Mouse (Mus musculus): ENCODE data around the gene Prkag3. TPM values are rescaled to one million over a fixed set of nuclear protein-coding genes. Genes with fewer than 3 reads are reported as not detected.

Prkag3 gene
- polyA plus RNA-seq, 1 experiment from 2014 or later = 1.8 TPM

DNA sequence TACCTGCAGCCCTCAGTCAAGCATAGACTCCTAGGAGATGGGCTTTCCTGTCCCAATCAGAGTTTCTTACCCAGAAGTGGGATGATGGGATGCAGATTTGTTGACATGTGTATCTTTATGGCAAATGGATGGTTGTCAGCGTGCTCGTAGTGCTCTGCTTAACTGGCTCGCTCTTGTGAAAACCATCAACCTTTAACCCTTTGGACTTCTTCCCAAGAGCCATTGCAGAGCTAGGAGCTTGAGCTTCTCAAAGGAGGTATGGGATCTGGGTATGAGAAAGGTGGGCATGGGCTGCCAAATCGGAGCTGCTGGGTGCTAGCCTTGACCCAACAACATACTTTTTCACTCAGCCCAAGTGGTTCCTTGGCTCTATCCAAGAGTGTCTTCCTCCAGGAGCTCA is 53.2 kb downstream of the Prkag3 start:
- Histone ChIP-seq H3K27ac (ENCODE audit: low read length) (no peak overlapping the region), H3K27me3 (ENCODE audit: control insufficient read depth, insufficient read depth, low read length) (no peaks in the 10 kb centered on the region), H3K36me3 (ENCODE audit: control insufficient read depth, insufficient read depth, low read length) (peaks cover 34% of the 10 kb centered on the region), H3K9ac (ENCODE audit: low read length) (no peak overlapping the region), H3K4me3 (replicated peaks; ENCODE audit: low read length) (no peak overlapping the region), H3K9me3 (replicated peaks; ENCODE audit: control insufficient read depth, low read length) (no peaks in the 10 kb centered on the region), H3K4me2 (ENCODE audit: low read depth, low read length) (no peak overlapping the region), H3K4me1 (ENCODE audit: control insufficient read depth, insufficient read depth, low read length) (no peaks in the 10 kb centered on the region)
- no peak for ATAC-seq (ENCODE audit: insufficient read depth, low FRiP score)
- 90% methylated on average over 4 of the region's 4 CpGs for WGBS

DNA sequence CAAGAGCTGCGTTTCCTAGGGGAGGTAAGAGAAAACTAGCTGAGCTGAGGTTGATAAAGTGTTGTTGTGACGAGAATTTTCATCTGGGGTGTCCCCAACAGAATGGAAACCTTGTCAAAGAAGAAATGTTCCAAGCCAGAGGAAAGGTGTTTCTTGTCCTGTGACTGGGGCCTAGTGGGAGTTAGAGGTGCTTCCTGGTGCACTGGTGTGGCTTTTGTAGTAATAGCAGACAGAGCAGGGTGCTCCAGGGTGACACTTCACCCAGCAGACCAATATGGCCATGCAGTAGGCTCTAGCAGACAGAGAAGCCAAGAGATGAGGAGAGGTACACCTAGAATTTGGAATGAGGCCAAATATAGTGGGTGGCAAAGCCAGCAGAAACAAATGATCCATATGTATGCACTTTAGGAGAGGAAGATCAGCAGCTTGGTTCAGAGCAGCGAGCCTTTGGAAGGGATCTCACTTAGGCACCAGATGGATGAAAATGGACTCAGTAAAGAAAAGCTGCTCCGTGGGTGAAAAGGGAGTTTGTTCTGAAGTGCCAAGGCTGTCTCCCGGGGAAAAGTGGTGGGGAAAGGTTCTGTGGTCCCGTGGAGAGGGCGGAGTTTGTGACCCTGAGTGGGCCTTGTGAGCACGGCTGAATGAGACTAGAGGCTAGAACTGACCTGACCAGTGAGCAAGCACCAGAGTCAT is 55.0 kb downstream of the Prkag3 start:
- 89% methylated on average over 8 of the region's 8 CpGs for WGBS
- Histone ChIP-seq H3K4me1 (ENCODE audit: control insufficient read depth, insufficient read depth, low read length) (no peaks in the 10 kb centered on the region), H3K36me3 (ENCODE audit: control insufficient read depth, insufficient read depth, low read length) (peaks cover 48% of the 10 kb centered on the region), H3K4me3 (replicated peaks; ENCODE audit: low read length) (no peak overlapping the region), H3K9ac (ENCODE audit: low read length) (no peak overlapping the region), H3K27me3 (ENCODE audit: control insufficient read depth, insufficient read depth, low read length) (no peaks in the 10 kb centered on the region), H3K9me3 (replicated peaks; ENCODE audit: control insufficient read depth, low read length) (no peaks in the 10 kb centered on the region), H3K4me2 (ENCODE audit: low read depth, low read length) (no peak overlapping the region), H3K27ac (ENCODE audit: low read length) (no peak overlapping the region)
- no peak for ATAC-seq (ENCODE audit: insufficient read depth, low FRiP score)

Other genes with a start within 250 kb of the Prkag3 start
- gene Cnot9, start 243.2 kb downstream of the Prkag3 start, polyA plus RNA-seq (2015; fragmentation: Nextera tagmentation; extraction: Ambion mirVana) = 45.8 and 46.3 TPM in 2 replicates
- gene Plcd4, start 206.3 kb downstream of the Prkag3 start, polyA plus RNA-seq (2015; fragmentation: Nextera tagmentation; extraction: Ambion mirVana) = 0.25 and 0.93 TPM in 2 replicates
- 26.4 and 27.0 TPM in 2 replicates for gene Usp37, start 204.9 kb downstream of the Prkag3 start, polyA plus RNA-seq (2015; fragmentation: Nextera tagmentation; extraction: Ambion mirVana)
- gene Zfp142, start 161.0 kb downstream of the Prkag3 start, polyA plus RNA-seq (2015; fragmentation: Nextera tagmentation; extraction: Ambion mirVana) = 5.0 and 5.3 TPM in 2 replicates
- 17.0 and 17.2 TPM in 2 replicates for gene Bcs1l, start 160.9 kb downstream of the Prkag3 start, polyA plus RNA-seq (2015; fragmentation: Nextera tagmentation; extraction: Ambion mirVana)
- gene Rnf25, start 147.8 kb downstream of the Prkag3 start, polyA plus RNA-seq (2015; fragmentation: Nextera tagmentation; extraction: Ambion mirVana) = 32.1 and 33.2 TPM in 2 replicates
- gene Stk36, start 147.8 kb downstream of the Prkag3 start, polyA plus RNA-seq (2015; fragmentation: Nextera tagmentation; extraction: Ambion mirVana) = 5.2 and 5.4 TPM in 2 replicates
- 11.4 and 14.4 TPM in 2 replicates for gene Ttll4, start 87.5 kb downstream of the Prkag3 start, polyA plus RNA-seq (2015; fragmentation: Nextera tagmentation; extraction: Ambion mirVana)
- 10.4 and 11.3 TPM in 2 replicates for gene Cyp27a1, start 35.6 kb downstream of the Prkag3 start, polyA plus RNA-seq (2015; fragmentation: Nextera tagmentation; extraction: Ambion mirVana)
- 2.4 and 2.8 TPM in 2 replicates for gene Wnt6, start 22.7 kb upstream of the Prkag3 start, polyA plus RNA-seq (2015; fragmentation: Nextera tagmentation; extraction: Ambion mirVana)
- 2.9 and 3.2 TPM in 2 replicates for gene Wnt10a, start 42.3 kb upstream of the Prkag3 start, polyA plus RNA-seq (2015; fragmentation: Nextera tagmentation; extraction: Ambion mirVana)
- gene Cdk5r2, start 105.7 kb upstream of the Prkag3 start, polyA plus RNA-seq (2015; fragmentation: Nextera tagmentation; extraction: Ambion mirVana) = 0.06 and 0.20 TPM in 2 replicates
- gene Fev, start 136.2 kb upstream of the Prkag3 start, polyA plus RNA-seq (2015; fragmentation: Nextera tagmentation; extraction: Ambion mirVana) = 0.15 and 0.44 TPM in 2 replicates
- 1.4 and 1.9 TPM in 2 replicates for gene Cryba2, start 143.9 kb upstream of the Prkag3 start, polyA plus RNA-seq (2015; fragmentation: Nextera tagmentation; extraction: Ambion mirVana)
- gene Cfap65, start 186.4 kb upstream of the Prkag3 start, polyA plus RNA-seq (2015; fragmentation: Nextera tagmentation; extraction: Ambion mirVana) = 0.05 and 0.07 TPM in 2 replicates
- 19.0 and 22.0 TPM in 2 replicates for gene Ihh, start 202.5 kb upstream of the Prkag3 start, polyA plus RNA-seq (2015; fragmentation: Nextera tagmentation; extraction: Ambion mirVana)